Mouse (Mus musculus) liver, embryonic 14.5 days (tissue): ENCODE measurements at regions not wholly inside any gene's neighbourhood (a gene's known extent, or its start where the extent isn't known, plus 50 kb on each side); places are given as distances from the start of the nearest gene placed in this dataset.

Experiments
- CTCF ChIP-seq: IDR thresholded peaks from 2 replicates; pipeline ENCODE4 v1.5.1; 2016; ENCODE audit warnings: antibody characterized with exemption, low read depth, control low read depth
- EP300 ChIP-seq: IDR thresholded peaks from 2 replicates; pipeline ENCODE4 v1.6.1; 2016; ENCODE audit warnings: antibody characterized with exemption, low read depth

GRCm38 (mm10) chr9:113158080-113158479, 550.0 kb downstream of the Pdcd6ip start:
- no peak for TF ChIP-seq CTCF
- no peak for TF ChIP-seq EP300
